Mouse (Mus musculus): ENCODE measurements around the gene Primpol. TPM values are rescaled to one million over a fixed set of nuclear protein-coding genes. Genes with fewer than 3 reads are reported as not detected.

Primpol gene
- total RNA-seq, 2 experiments from 2014 or later = 7.6 to 8.2 TPM

Other genes with a start within 250 kb of the Primpol start
- gene Acsl1, start 146.2 kb downstream of the Primpol start, total RNA-seq (2021) = 10 to 100 TPM; 40.5 to 41.7 TPM
- 1 to 10 TPM; 4.6 to 5.8 TPM for gene Cenpu, start 65.2 kb downstream of the Primpol start, total RNA-seq (2021)
- gene Casp3, start 79 bp upstream of the Primpol start, total RNA-seq (2021) = 100 to 1,000 TPM; 215 to 241 TPM
- gene Irf2, start 122.5 kb upstream of the Primpol start, total RNA-seq (2021) = 10 to 100 TPM; 23.1 to 26.0 TPM

All from left cerebral cortex, postnatal 4 days (tissue).